In the genomic region with DNA sequence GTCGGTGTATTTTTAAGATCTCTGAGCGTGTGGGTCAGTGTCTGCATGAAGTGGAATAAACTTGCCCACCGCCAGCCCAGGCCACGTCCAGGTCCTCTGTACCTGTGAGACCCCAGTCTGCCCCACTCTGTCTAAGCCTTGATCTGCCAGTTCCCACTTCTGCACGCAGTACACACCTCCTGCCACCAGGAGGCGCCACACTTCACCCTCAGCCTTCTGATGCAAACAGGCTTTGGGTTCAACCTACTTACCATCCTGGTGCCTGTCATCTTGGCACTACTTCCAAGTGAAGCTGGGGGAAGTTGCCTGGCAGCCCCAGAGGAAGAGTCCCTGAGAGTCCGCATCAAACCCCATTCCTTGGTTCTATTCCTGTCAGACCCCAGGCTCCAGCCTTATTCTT, we compare ENCODE assay signal across 9 mouse cellular contexts. TPM values are rescaled to one million over a fixed set of nuclear protein-coding genes. Genes with fewer than 3 reads are reported as not detected.
A peak's percentile ranks its signal among the peaks of the same experiment; 100 is the strongest.
DNase-seq lines count a peak whose midpoint lies in the region; ATAC-seq and TF ChIP-seq lines count a peak whose summit lies in the region.
"Had no signal": no experiment of that assay in that cellular context is flagged by ENCODE, and none has a peak within 500 bp of the region (broad histone marks: within the 10 kb centered on the region; RNA-seq: fewer than 3 reads in every experiment).

No protein-coding gene starts in this region.

- no peaks in the 10 kb centered on the region; the same call in 1 of the 2 replicates for H3K9me3 ChIP-seq in midbrain, embryonic 11.5 days (ENCODE audit: control insufficient read depth, low read length)
- H3K9me3 ChIP-seq in midbrain, embryonic 15.5 days: no peaks in the 10 kb centered on the region
- H3K9me3 ChIP-seq in hindbrain, postnatal 0 days (ENCODE audit: low read length): no peaks in the 10 kb centered on the region

- H3K4me1 ChIP-seq in midbrain, embryonic 11.5 days (ENCODE audit: control insufficient read depth, insufficient read depth, low read length): no peaks in the 10 kb centered on the region
- H3K4me1 ChIP-seq in midbrain, embryonic 15.5 days: no peaks in the 10 kb centered on the region
- H3K4me1 ChIP-seq in hindbrain, postnatal 0 days (ENCODE audit: insufficient read depth, low read length): no peaks in the 10 kb centered on the region
- peaks cover 19% of the 10 kb centered on the region for H3K4me1 ChIP-seq in liver, adult 2 months (ENCODE audit: control insufficient read depth, insufficient read depth, low read length)

- H3K36me3 ChIP-seq in midbrain, embryonic 11.5 days (ENCODE audit: control insufficient read depth, insufficient read depth, low read length): peaks cover 14% of the 10 kb centered on the region; the same call in 1 of the 2 replicates
- peaks cover 29% of the 10 kb centered on the region; the same call in 1 of the 2 replicates for H3K36me3 ChIP-seq in midbrain, embryonic 15.5 days (replicated peaks)
- H3K36me3 ChIP-seq in hindbrain, postnatal 0 days (ENCODE audit: insufficient read depth, low read length): peaks cover 37% of the 10 kb centered on the region
- peaks cover 4% of the 10 kb centered on the region; the same call in 1 of the 2 replicates for H3K36me3 ChIP-seq in liver, adult 2 months (ENCODE audit: control insufficient read depth, insufficient read depth, low read length)

- peak; percentile 95 for DNase-seq in midbrain, embryonic 11.5 days (ENCODE audit: low spot score, missing footprints)
- DNase-seq in WW6 (ENCODE audit: low read depth, low spot score): peak; percentile 61
- peak; percentile 76 for DNase-seq in embryo, embryonic 10 days (ENCODE audit: low spot score)
- DNase-seq in hindbrain, postnatal 0 days (ENCODE audit: low spot score): peak; percentile 76
- peak; percentile 62 for DNase-seq in liver, adult 2 months (ENCODE audit: extremely low read depth, low read depth, low spot score)
- DNase-seq in retina, embryonic 14.5 days (ENCODE audit: low spot score): peak; percentile 78
- peak; percentile 63 for DNase-seq in urinary bladder, postnatal 25 days (ENCODE audit: low spot score)

- H3K27me3 ChIP-seq in midbrain, embryonic 11.5 days (ENCODE audit: control insufficient read depth, insufficient read depth, low read length): no peaks in the 10 kb centered on the region
- no peaks in the 10 kb centered on the region for H3K27me3 ChIP-seq in midbrain, embryonic 15.5 days (replicated peaks)
- H3K27me3 ChIP-seq in hindbrain, postnatal 0 days (ENCODE audit: insufficient read depth, low read length): no peaks in the 10 kb centered on the region
- H3K27me3 ChIP-seq in liver, adult 2 months (ENCODE audit: control insufficient read depth, insufficient read depth, low read length): no peaks in the 10 kb centered on the region

- WGBS in midbrain, embryonic 11.5 days: 66% methylated on average over 7 of the region's 7 CpGs
- WGBS in midbrain, embryonic 15.5 days: 54% methylated on average over 7 of the region's 7 CpGs
- WGBS in hindbrain, postnatal 0 days: 56% methylated on average over 7 of the region's 7 CpGs
- WGBS in liver, adult 2 months: 64% methylated on average over 7 of the region's 7 CpGs

- TF ChIP-seq CTCF in hindbrain, postnatal 0 days (IDR thresholded peaks at IDR 0.05; ENCODE audit: low read depth): peak; percentile 97
- TF ChIP-seq CTCF in liver, adult 2 months (IDR thresholded peaks at IDR 0.05; ENCODE audit: low read depth, low read length): peak; percentile 98

- no peak for TF ChIP-seq POLR2A in liver, adult 2 months (IDR thresholded peaks at IDR 0.05; ENCODE audit: extremely low read depth, insufficient read depth, low read length)

- H3K27ac ChIP-seq in midbrain, embryonic 11.5 days (ENCODE audit: low read depth, low read length): no peak overlapping the region
- no peak overlapping the region for H3K27ac ChIP-seq in midbrain, embryonic 15.5 days
- no peak overlapping the region for H3K27ac ChIP-seq in hindbrain, postnatal 0 days
- peak overlapping the region; percentile 82 for H3K27ac ChIP-seq in liver, adult 2 months (replicated peaks; ENCODE audit: insufficient read depth, low read depth, low read length)

- no peak overlapping the region for H3K4me2 ChIP-seq in midbrain, embryonic 11.5 days
- H3K4me2 ChIP-seq in midbrain, embryonic 15.5 days: no peak overlapping the region
- no peak overlapping the region for H3K4me2 ChIP-seq in hindbrain, postnatal 0 days (ENCODE audit: low read depth, low read length)

- H3K9ac ChIP-seq in midbrain, embryonic 11.5 days (ENCODE audit: low read length): no peak overlapping the region
- no peak overlapping the region for H3K9ac ChIP-seq in midbrain, embryonic 15.5 days
- no peak overlapping the region for H3K9ac ChIP-seq in hindbrain, postnatal 0 days (replicated peaks; ENCODE audit: low read length)
- H3K9ac ChIP-seq in liver, adult 2 months (ENCODE audit: low read depth, low read length): no peak overlapping the region

- no peak overlapping the region for H3K4me3 ChIP-seq in midbrain, embryonic 11.5 days (ENCODE audit: low read depth, low read length)
- no peak overlapping the region for H3K4me3 ChIP-seq in midbrain, embryonic 15.5 days
- no peak overlapping the region for H3K4me3 ChIP-seq in hindbrain, postnatal 0 days (ENCODE audit: low read length)
- no peak overlapping the region for H3K4me3 ChIP-seq in liver, adult 2 months (ENCODE audit: insufficient read depth, low read depth, low read length)

- peaks cover 9% of the 10 kb centered on the region; the same call in 1 of the 2 replicates for H3K79me2 ChIP-seq in liver, adult 2 months (ENCODE audit: control insufficient read depth, insufficient read depth, low read length)

- ATAC-seq in midbrain, embryonic 11.5 days (ENCODE audit: low FRiP score): no peak
- ATAC-seq in midbrain, embryonic 15.5 days (replicated peaks): no peak
- no peak for ATAC-seq in hindbrain, postnatal 0 days

RNA-seq across cellular contexts. Expression of gene Ehd1, which starts 14.3 kb away (rescaled TPM):
- 64.1 and 68.2 TPM in 2 replicates for polyA plus RNA-seq in midbrain, embryonic 11.5 days (2014; fragmentation: Nextera tagmentation; extraction: Ambion mirVana)
- polyA plus RNA-seq in midbrain, embryonic 15.5 days (2015; fragmentation: Nextera tagmentation; extraction: Ambion mirVana): 107 and 111 TPM in 2 replicates
- total RNA-seq in hindbrain, postnatal 0 days (2014; rRNA removed): 127 and 135 TPM in 2 replicates
- polyA plus RNA-seq in hindbrain, postnatal 0 days (2015; fragmentation: Nextera tagmentation; extraction: Ambion mirVana): 76.5 and 77.5 TPM in 2 replicates
- total RNA-seq in liver, adult 2 months (2014; rRNA removed): 25.3 and 29.7 TPM in 2 replicates
- polyA plus RNA-seq in liver, adult 2 months (2012; rRNA removed): 140 and 154 TPM in 2 replicates

RNA-seq across cellular contexts. Expression of gene Atg2a, which starts 20.8 kb away (rescaled TPM):
- 7.1 and 8.1 TPM in 2 replicates for polyA plus RNA-seq in midbrain, embryonic 11.5 days (2014; fragmentation: Nextera tagmentation; extraction: Ambion mirVana)
- 16.1 and 16.4 TPM in 2 replicates for polyA plus RNA-seq in midbrain, embryonic 15.5 days (2015; fragmentation: Nextera tagmentation; extraction: Ambion mirVana)
- 38.7 and 43.4 TPM in 2 replicates for total RNA-seq in hindbrain, postnatal 0 days (2014; rRNA removed)
- 7.6 and 8.9 TPM in 2 replicates for polyA plus RNA-seq in hindbrain, postnatal 0 days (2015; fragmentation: Nextera tagmentation; extraction: Ambion mirVana)
- 9.1 and 16.0 TPM in 2 replicates for total RNA-seq in liver, adult 2 months (2014; rRNA removed)
- polyA plus RNA-seq in liver, adult 2 months (2012; rRNA removed): 26.8 and 32.3 TPM in 2 replicates

RNA-seq across cellular contexts. Expression of gene Ppp2r5b, which starts 26.6 kb away (rescaled TPM):
- 39.1 and 41.0 TPM in 2 replicates for polyA plus RNA-seq in midbrain, embryonic 11.5 days (2014; fragmentation: Nextera tagmentation; extraction: Ambion mirVana)
- 141 and 149 TPM in 2 replicates for polyA plus RNA-seq in midbrain, embryonic 15.5 days (2015; fragmentation: Nextera tagmentation; extraction: Ambion mirVana)
- total RNA-seq in hindbrain, postnatal 0 days (2014; rRNA removed): 272 and 321 TPM in 2 replicates
- polyA plus RNA-seq in hindbrain, postnatal 0 days (2015; fragmentation: Nextera tagmentation; extraction: Ambion mirVana): 149 and 160 TPM in 2 replicates
- total RNA-seq in liver, adult 2 months (2014; rRNA removed): 3.2 and 3.3 TPM in 2 replicates
- polyA plus RNA-seq in liver, adult 2 months (2012; rRNA removed): 12.5 and 14.5 TPM in 2 replicates

RNA-seq across cellular contexts. Expression of gene Gpha2, which starts 36.0 kb away (rescaled TPM):
- 0.39 and 0.40 TPM in 2 replicates for polyA plus RNA-seq in midbrain, embryonic 11.5 days (2014; fragmentation: Nextera tagmentation; extraction: Ambion mirVana)
- not detected in 2 replicates for polyA plus RNA-seq in midbrain, embryonic 15.5 days (2015; fragmentation: Nextera tagmentation; extraction: Ambion mirVana)
- not detected in 2 replicates for total RNA-seq in hindbrain, postnatal 0 days (2014; rRNA removed)
- polyA plus RNA-seq in hindbrain, postnatal 0 days (2015; fragmentation: Nextera tagmentation; extraction: Ambion mirVana): 0.39 and 0.60 TPM in 2 replicates
- 0.27 and 0.28 TPM in 2 replicates for total RNA-seq in liver, adult 2 months (2014; rRNA removed)
- not detected in 2 replicates for polyA plus RNA-seq in liver, adult 2 months (2012; rRNA removed)
- polyA plus RNA-seq: neural tube, embryonic 14.5 days had no signal

RNA-seq across cellular contexts. Expression of gene Cdc42bpg, which starts 44.0 kb away (rescaled TPM):
- polyA plus RNA-seq in midbrain, embryonic 11.5 days (2014; fragmentation: Nextera tagmentation; extraction: Ambion mirVana): 0.23 and 0.42 TPM in 2 replicates
- polyA plus RNA-seq in midbrain, embryonic 15.5 days (2015; fragmentation: Nextera tagmentation; extraction: Ambion mirVana): 0.40 and 0.47 TPM in 2 replicates
- total RNA-seq in hindbrain, postnatal 0 days (2014; rRNA removed): 3.1 and 6.0 TPM in 2 replicates
- polyA plus RNA-seq in hindbrain, postnatal 0 days (2015; fragmentation: Nextera tagmentation; extraction: Ambion mirVana): 0.29 and 0.33 TPM in 2 replicates
- 3.1 and 4.6 TPM in 2 replicates for total RNA-seq in liver, adult 2 months (2014; rRNA removed)
- polyA plus RNA-seq in liver, adult 2 months (2012; rRNA removed): 6.7 and 7.3 TPM in 2 replicates
